Mouse (Mus musculus): Measurements from ENCODE around the gene Olfr920. TPM values are rescaled to one million over a fixed set of nuclear protein-coding genes. Genes with fewer than 3 reads are reported as not detected.

The Olfr920 gene
- total RNA-seq (2021), result not detected

DNA sequence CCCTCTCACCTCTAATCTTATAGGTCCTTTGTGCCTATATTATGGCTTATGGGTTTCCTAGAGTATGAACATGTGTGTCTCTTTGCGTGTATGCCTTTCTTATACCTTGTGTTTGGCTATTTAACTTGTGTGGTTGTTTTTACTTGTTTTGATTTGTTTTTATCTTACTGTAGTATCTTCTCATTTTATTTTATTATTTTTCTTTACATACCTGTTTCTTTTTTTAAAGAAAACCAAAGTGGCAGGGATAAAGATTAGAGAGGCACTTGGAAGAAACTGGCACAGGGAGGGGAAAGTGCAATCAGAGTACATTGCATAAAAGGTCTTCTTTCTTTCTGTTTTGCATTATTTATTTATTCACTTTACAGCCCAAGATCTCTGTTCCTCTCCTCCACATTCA, at the start of gene Olfr920:
Gene Olfr920, plus strand, starts transcription at position 301 of the 400 bp plus-strand sequence.
- intact Hi-C loops (cut with DNase I), result no loop called here
- DNase-seq (ENCODE audit: low spot score in 2 of 2), result no peak

DNA sequence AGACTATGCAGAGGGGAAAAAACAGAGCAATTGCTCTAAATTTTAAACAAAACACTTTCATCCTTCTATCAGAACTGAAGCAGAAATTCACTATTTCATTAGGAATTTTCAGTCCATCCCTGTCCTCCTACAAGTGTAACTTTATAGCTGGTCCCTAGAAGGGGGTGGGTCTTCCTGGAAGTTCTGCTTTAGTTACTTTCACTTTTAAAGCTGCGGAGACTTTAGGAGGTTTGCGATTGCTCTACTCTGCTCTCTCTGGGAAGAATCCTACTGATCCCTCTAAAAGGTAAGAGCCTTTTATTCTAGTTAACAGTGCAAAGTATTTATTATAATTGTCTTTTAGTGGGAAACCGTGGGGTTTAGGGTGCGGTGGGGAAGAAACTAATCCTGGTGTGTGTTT, 34.0 kb upstream of the Olfr920 start, which contains the start of gene Vwa5a:
Gene Vwa5a, plus strand, starts transcription at position 167 of the 400 bp plus-strand sequence.
- peak in 1 of 2 experiments; percentile 4 for DNase-seq (ENCODE audit: low spot score in 2 of 2)
- intact Hi-C loops (cut with DNase I), result no loop called here

DNA sequence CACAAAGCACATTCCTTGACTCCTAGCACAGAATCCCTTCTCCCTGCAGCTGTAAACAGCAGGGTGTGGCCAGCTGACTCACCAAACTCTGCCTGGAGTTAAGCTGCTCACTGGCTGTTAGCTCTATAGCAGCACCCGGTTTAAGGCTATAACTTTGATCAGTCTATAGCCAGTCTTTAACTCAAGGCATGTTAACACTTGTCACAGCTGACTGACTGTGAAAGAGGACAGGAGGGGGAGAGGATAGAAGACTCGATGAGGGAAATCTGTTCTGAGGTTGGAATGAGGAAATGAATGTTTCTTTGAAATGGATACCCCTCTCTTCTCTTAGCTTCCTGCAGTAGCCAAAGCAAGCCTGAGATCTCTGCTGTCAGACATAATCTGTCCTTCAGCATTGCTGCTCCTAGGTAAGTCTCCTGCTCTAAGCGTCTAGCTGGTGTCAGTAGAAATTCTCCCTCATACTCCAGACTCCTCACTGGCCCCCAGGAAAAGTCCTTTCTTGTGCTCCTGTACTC, 33.1 kb upstream of the Olfr920 start:
- no peak for DNase-seq (ENCODE audit: low spot score in 2 of 2)
- intact Hi-C loops (cut with DNase I), result no loop called here

DNA sequence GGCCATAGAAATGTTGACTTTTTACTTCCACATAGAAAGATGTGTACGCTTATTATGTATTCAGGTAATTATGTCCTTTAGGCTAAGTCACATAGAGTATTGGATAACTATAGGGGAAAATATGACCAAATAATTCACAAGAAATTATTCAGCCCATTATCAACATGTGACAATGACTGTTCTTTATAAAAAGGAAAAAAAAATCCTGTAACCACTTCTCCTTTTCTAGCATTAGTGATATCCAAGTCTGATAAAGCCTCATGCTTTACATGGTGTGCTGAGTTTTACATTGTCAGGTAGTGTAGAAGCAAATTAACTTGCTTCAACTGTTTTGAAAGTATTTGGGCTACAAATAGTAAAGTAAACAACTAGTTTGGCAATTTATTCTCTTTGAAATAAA, 28.1 kb upstream of the Olfr920 start:
- intact Hi-C loops (cut with DNase I), result no loop called here
- no peak for DNase-seq (ENCODE audit: low spot score in 2 of 2)

DNA sequence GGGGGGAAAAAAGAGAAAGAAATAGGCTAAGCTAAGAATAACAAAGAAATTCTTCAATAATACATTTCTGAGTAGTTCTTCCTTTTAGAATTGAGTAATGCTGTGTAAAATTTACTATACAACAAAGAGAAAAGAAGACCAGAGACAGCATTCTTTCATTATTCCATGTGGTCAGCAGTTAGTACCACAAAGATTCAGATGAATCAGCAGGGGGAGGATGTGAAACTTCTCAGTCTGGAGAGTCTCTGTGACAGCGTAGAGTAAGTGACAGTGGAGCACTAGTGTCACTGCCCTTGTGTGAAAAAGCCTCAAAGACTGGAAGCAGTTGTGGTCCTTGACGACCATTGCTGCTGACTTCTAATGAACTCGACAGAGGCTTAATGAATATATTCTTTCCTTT, 23.9 kb upstream of the Olfr920 start:
- DNase-seq (ENCODE audit: low spot score in 2 of 2), result no peak
- intact Hi-C loops (cut with DNase I), result no loop called here

DNA sequence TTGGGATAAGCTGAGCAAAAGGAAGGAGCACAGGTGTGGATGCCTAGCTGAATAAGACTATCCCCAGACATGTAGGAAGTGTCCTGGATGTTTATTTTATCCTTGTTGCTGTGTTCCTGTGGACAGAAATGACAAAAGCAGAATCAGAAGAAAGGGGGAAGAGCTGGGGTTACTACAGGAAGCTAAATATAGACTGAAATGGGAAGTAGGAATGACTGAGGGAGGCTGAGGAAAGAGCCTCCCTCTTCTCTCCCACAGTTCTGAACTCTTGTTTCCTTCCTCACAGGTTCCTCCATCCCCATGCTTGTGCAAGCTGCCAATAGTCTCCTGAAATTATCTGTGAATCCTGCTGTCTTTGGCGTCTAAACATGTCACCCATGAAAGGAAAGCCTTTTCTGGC, 10.7 kb upstream of the Olfr920 start:
- intact Hi-C loops (cut with DNase I), result no loop called here
- DNase-seq (ENCODE audit: low spot score in 2 of 2), result no peak

DNA sequence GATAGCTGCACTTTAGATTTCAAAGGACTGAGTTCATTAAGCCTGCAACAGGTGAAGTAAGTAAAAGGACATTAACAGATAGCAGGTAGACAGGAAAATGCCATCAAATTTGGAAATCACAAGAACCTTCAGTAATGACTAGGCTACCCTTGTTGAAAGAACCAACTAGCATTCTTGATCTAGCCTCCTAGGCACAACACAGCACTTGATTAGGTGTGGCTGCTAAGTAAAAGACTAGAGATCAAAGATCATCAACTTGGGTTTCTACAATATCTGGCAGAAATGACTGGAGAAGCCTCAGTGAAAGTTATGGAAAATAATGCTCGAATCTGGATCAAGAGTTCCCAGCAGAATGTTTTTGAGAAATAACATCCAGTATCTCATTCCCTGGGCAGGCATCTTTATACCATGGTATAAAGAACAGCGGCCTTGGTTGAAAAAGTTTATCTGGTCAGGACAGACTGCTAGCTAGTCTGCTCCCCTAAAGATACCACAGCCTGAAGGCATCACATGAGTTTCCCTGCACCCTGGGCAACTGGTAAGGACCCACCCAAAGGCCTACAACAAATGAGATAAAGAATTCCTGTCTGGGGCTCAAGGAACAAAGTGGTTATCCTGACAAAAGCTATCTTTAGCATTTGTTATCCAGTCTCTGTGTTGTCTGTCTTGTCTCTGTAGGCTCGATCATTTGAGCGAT, 7.3 kb upstream of the Olfr920 start:
- intact Hi-C loops (cut with DNase I), result no loop called here
- DNase-seq (ENCODE audit: low spot score in 2 of 2), result no peak

DNA sequence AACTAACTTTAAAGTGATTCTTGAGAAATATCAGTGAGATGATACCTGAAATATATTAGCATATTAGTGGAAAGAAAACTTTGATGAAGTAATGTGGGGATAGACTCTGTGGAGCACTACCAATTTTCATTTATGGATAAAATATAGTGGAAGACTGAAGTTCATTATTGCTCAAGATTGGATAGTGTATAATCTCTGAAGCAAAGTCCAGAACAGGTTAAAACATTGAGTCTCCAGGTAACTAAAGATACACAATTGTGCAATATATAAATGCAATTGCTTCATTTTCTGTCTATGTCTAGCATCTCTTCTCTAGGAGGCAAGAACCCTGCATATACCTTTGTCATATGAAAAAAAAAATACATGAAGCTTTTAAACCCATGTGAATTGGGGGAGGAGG, 20.7 kb downstream of the Olfr920 start, which contains the start of gene Olfr921:
Gene Olfr921, plus strand, starts transcription at position 301 of the 400 bp plus-strand sequence.
- no peak for DNase-seq (ENCODE audit: low spot score in 2 of 2)
- intact Hi-C loops (cut with DNase I), result no loop called here

DNA sequence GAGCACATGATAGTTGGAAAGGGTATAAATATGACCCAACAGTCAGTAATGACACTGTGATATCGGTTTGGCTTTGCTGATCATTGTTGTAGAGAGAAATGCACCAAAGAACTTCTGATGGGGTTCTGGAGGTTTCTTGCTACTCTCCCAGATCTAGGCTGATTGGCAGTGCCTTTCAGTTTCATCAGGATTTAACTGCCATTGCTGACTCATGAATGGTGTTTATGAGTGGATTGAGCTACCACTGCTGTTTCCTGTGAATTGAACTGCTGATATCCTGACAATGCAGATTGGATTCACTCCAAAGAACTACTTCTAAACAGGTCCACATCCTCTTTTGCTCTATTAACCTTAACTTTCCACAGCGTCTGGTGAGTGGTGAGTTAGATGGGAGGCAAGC, 40.6 kb downstream of the Olfr920 start:
- intact Hi-C loops (cut with DNase I), result no loop called here
- DNase-seq (ENCODE audit: low spot score in 2 of 2), result no peak

DNA sequence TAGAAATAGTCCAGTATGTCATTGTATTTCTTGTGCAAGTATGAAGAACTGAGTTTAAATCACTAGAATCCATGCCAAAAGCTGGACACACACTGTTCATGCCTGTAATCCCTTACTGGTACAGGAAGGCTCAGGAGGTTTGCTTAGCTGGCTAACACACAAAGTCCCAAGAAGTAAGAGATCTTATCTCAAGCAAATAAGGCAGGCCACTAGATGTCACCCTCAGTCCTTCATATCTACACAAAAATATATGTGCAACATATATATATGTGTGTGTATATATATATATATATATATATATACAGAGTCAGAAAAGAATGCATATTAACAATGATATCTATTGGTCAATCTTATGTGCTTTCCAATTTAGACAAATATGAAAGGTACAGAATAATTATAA, 53.6 kb downstream of the Olfr920 start:
- intact Hi-C loops (cut with DNase I), result loop anchor here (5.0 to 10.0 kb wide), 2 partner anchors 699 to 797 kb away; partner anchors contain the start of gene AW551984
- peak; percentile 21 to 54 for DNase-seq (ENCODE audit: low spot score in 2 of 2)

Other genes starting within 250 kb of the Olfr920 start
- gene Olfr911-ps1, start 230.7 kb upstream of the Olfr920 start, total RNA-seq (2021), result not detected
- not detected for gene Olfr910, start 214.4 kb upstream of the Olfr920 start, total RNA-seq (2021)
- gene Olfr912, start 172.1 kb upstream of the Olfr920 start, total RNA-seq (2021), result not detected
- gene Olfr913, start 159.5 kb upstream of the Olfr920 start, total RNA-seq (2021), result not detected
- gene Olfr914, start 147.2 kb upstream of the Olfr920 start, total RNA-seq (2021), result not detected
- not detected for gene Olfr916, start 92.4 kb upstream of the Olfr920 start, total RNA-seq (2021)
- gene Olfr917, start 86.5 kb upstream of the Olfr920 start, total RNA-seq (2021), result not detected
- gene Olfr918, start 77.7 kb upstream of the Olfr920 start, total RNA-seq (2021), result not detected
- not detected for gene Olfr919, start 48.6 kb upstream of the Olfr920 start, total RNA-seq (2021)
- gene Vwa5a, start 34.0 kb upstream of the Olfr920 start, total RNA-seq (2021), result 1 to 10 TPM; 7.2 to 7.9 TPM
- gene Olfr921, start 20.8 kb downstream of the Olfr920 start, total RNA-seq (2021), result not detected
- gene Olfr922, start 62.3 kb downstream of the Olfr920 start, total RNA-seq (2021), result not detected
- gene Olfr923, start 74.2 kb downstream of the Olfr920 start, total RNA-seq (2021), result not detected
- gene Olfr924, start 92.2 kb downstream of the Olfr920 start, total RNA-seq (2021), result not detected
- not detected for gene Olfr26, start 102.8 kb downstream of the Olfr920 start, total RNA-seq (2021)
- gene Olfr926, start 124.8 kb downstream of the Olfr920 start, total RNA-seq (2021), result not detected
- gene Olfr930, start 177.5 kb downstream of the Olfr920 start, total RNA-seq (2021), result not detected
- gene Olfr933, start 220.0 kb downstream of the Olfr920 start, total RNA-seq (2021), result not detected
- not detected for gene Olfr934, start 236.0 kb downstream of the Olfr920 start, total RNA-seq (2021)
- not detected for gene Olfr935, start 247.4 kb downstream of the Olfr920 start, total RNA-seq (2021)